Mouse (Mus musculus) testis, adult 2 months (tissue): ENCODE measurements around the gene Ttc3.

ENCODE experiments used
- CTCF ChIP-seq: fragments of 200-500 bp; IDR thresholded peaks from 2 replicates; pipeline ENCODE4 v1.5.1; 2012; ENCODE audit warnings: low read depth, mild to moderate bottlenecking, inconsistent platforms, low read length, moderate library complexity; ENCODE audit not compliant: control insufficient read depth, insufficient read depth, insufficient replicate concordance
- POLR2A ChIP-seq: fragments of 200-500 bp; IDR thresholded peaks from 2 replicates; pipeline ENCODE4 v1.6.1; 2012; ENCODE audit warnings: low read depth, mild to moderate bottlenecking, inconsistent platforms, low read length, moderate library complexity; ENCODE audit not compliant: control insufficient read depth

- no peak for TF ChIP-seq POLR2A
- TF ChIP-seq CTCF, result no peak
Measured at GRCm38 (mm10) chr16:94412198-94412597, 41.8 kb downstream of the Ttc3 start.
